Mouse (Mus musculus) MEL (cell line): ENCODE data around the gene Fmnl1.

Source experiments
- CHD1 ChIP-seq: IDR thresholded peaks from 2 replicates; pipeline ENCODE4 v1.6.1; 2012; ENCODE audit warnings: low read depth, mild to moderate bottlenecking, inconsistent platforms, low read length, improper control_type of control experiment
- CHD2 ChIP-seq: IDR thresholded peaks from 2 replicates; pipeline ENCODE4 v1.6.1; 2011; ENCODE audit warnings: low read length, improper control_type of control experiment
- MEF2A ChIP-seq: IDR thresholded peaks from 2 replicates; pipeline ENCODE4 v1.6.1; 2014; ENCODE audit warnings: low read depth, mild to moderate bottlenecking, inconsistent platforms, low read length, improper control_type of control experiment; ENCODE audit not compliant: poor library complexity, insufficient replicate concordance, severe bottlenecking; ENCODE audit errors: extremely low read depth
- POLR2A ChIP-seq, 2 experiments: IDR thresholded peaks; 2 replicates each; pipeline ENCODE4 v1.6.1; 2011 to 2012; ENCODE audit warnings: low read length in 2 of 2, mild to moderate bottlenecking in 2 of 2, control low read depth in 1 of 2, improper control_type of control experiment in 1 of 2, low read depth in 1 of 2, moderate library complexity in 1 of 2; ENCODE audit not compliant: control insufficient read depth in 1 of 2, insufficient read depth in 1 of 2, poor library complexity in 1 of 2
- TCF12 ChIP-seq: IDR thresholded peaks from 2 replicates; pipeline ENCODE4 v1.6.1; 2014; ENCODE audit warnings: low read depth, mild to moderate bottlenecking, inconsistent platforms, low read length, improper control_type of control experiment, moderate library complexity

- TF ChIP-seq TCF12, result no peak
- TF ChIP-seq CHD1, result no peak
- no peak for TF ChIP-seq POLR2A (IDR thresholded peaks at IDR 0.05; ENCODE audit: control insufficient read depth in 1 of 2, insufficient read depth in 1 of 2, low read depth in 1 of 2, low read length in 2 of 2, poor library complexity in 1 of 2)
- no peak for TF ChIP-seq MEF2A
- no peak for TF ChIP-seq CHD2
Observed at GRCm38 (mm10) chr11:103215355-103215754, 44.4 kb downstream of the Fmnl1 start.
